Mouse (Mus musculus) liver, adult (tissue): ENCODE results near the gene Zfr2.

ENCODE experiments used
- GATA4 ChIP-seq: IDR thresholded peaks from 2 replicates; pipeline ENCODE4 v1.6.1; 2014; ENCODE audit warnings: mild to moderate bottlenecking, low read length; ENCODE audit not compliant: insufficient replicate concordance

Zfr2 gene

DNA sequence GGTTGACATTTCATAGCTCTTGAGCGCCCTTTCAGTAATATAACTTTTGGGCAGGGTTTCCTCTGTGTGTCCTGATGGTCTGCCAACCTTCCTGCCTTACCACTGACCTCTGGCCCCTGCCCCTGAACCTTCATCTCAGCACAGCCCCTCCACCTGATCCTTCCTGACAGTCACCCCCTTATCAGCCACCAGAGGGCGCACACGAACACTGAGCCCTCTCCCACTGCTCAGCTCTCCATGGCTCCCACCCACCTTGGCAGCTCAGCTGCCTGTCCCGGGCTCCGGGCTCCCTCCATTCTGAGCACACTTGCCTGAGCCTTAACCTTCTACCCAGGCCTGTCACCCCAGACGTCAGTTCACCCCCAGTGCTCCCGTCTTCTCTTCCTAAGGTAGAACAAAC, 56.3 kb downstream of the Zfr2 start:
- TF ChIP-seq GATA4, result no peak

GRCm38 (mm10) chr10:81289811-81290210, 56.9 kb downstream of the Zfr2 start:
- TF ChIP-seq GATA4, result no peak

- TF ChIP-seq GATA4, result no peak
Measured at GRCm38 (mm10) chr10:81290698-81291460, 57.9 kb downstream of the Zfr2 start.

- TF ChIP-seq GATA4, result no peak
Measured at GRCm38 (mm10) chr10:81291511-81292104, 58.7 kb downstream of the Zfr2 start, which contains the start of gene Tjp3. TSS of gene Tjp3 (minus strand) at chr10:81291581.

- TF ChIP-seq GATA4, result peak; percentile 6; the same call in 1 of the 2 replicates
Measured at GRCm38 (mm10) chr10:81292554-81293333, 59.8 kb downstream of the Zfr2 start, which contains the start of gene Pip5k1c. TSS of gene Pip5k1c (plus strand) at chr10:81292963.

- TF ChIP-seq GATA4, result no peak
Measured at GRCm38 (mm10) chr10:81293334-81294030, 60.5 kb downstream of the Zfr2 start.

GRCm38 (mm10) chr10:81294442-81294841, 61.5 kb downstream of the Zfr2 start:
- TF ChIP-seq GATA4, result no peak

GRCm38 (mm10) chr10:81295185-81295584, 62.2 kb downstream of the Zfr2 start:
- no peak for TF ChIP-seq GATA4

GRCm38 (mm10) chr10:81297246-81297645, 64.3 kb downstream of the Zfr2 start:
- TF ChIP-seq GATA4, result no peak

DNA sequence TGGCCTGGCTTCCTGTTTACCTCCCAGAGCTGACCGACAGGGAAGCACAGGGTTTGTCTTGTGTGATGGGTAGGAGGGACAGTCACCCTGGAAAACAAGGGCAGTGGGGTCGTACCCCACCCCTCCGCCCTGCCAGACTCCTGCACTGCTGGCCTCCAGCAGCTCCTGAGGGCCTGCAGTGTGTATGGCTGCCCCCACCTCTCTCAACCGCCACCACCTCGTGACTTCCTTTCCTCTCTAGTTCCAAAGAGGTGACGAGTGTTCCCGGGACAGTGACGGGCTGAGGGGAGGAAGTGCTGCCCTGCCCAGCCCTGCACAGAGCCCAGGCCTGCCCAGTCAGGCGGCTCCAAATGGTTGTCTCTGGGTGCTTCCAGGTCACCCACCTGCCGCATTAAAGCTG, 64.9 kb downstream of the Zfr2 start:
- no peak for TF ChIP-seq GATA4

- TF ChIP-seq GATA4, result no peak
Measured at GRCm38 (mm10) chr10:81298369-81299100, 65.6 kb downstream of the Zfr2 start.

- TF ChIP-seq GATA4, result no peak
Measured at GRCm38 (mm10) chr10:81299585-81300351, 66.8 kb downstream of the Zfr2 start.

DNA sequence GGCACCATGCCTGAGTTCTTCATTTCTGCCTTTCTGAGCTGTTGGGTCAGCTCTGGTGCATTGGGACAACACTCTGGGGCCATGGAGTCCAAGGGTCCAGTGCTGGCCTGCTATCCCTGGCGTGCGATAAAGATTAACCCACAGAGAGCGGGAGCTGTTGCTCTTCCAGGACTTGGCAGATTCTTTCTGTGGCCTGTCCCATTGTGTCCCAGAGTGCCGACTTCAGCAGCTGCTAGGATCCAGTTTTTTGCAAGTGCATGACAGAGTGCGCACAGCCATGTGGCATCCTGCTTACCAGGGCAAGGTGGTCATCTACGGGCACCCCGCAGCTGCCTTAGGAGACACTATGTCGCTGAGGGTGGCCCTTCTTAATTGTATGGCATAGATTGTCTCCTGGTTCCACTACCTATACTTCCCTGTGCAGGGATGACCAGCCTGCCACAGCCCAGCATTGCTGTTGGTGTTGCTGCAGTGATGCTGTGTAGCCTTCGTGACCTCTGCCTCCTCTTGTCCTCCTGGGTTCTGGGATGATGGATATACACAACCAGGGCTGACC, 67.5 kb downstream of the Zfr2 start:
- TF ChIP-seq GATA4, result peak; percentile 65; the same call in 1 of the 2 replicates
